Comparison of ENCODE assay signal across 21 mouse cellular contexts in the genomic region with DNA sequence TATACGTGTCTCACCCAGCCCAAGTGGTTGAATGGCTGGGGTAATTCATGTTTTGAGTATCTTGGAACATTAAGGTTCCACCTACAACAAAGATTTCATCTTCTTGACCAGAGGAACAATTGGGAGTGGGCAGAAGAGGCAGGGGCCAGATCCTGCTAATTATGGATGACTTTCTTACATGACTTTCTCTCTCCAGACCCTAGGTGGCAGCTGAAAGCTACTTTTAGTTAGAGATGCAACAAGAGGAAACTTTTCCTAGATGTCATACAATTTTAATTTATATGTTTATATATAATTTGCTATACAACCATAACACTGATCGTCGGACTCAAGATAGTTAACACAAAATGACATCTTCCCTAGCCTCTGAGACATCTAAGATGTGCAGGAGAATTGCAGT. TPM values are rescaled to one million over a fixed set of nuclear protein-coding genes. Genes with fewer than 3 reads are reported as not detected.
DNase-seq lines count a peak whose midpoint lies in the region; ATAC-seq and TF ChIP-seq lines count a peak whose summit lies in the region.
"Had no signal": no experiment of that assay in that cellular context is flagged by ENCODE, and none has a peak within 500 bp of the region (broad histone marks: within the 10 kb centered on the region; RNA-seq: fewer than 3 reads in every experiment).

No protein-coding gene starts in this region.

- H3K9ac ChIP-seq in forebrain, postnatal 0 days = no peak overlapping the region
- H3K9ac ChIP-seq in forebrain, embryonic 12.5 days = no peak overlapping the region
- H3K9ac ChIP-seq: embryonic facial prominence, embryonic 15.5 days; heart, embryonic 12.5 days; hindbrain, embryonic 15.5 days; liver, embryonic 12.5 days; lung, embryonic 15.5 days; midbrain, embryonic 12.5 days had no signal

- 87% methylated on average over 3 of the region's 3 CpGs for WGBS in forebrain, postnatal 0 days
- 86% methylated on average over 3 of the region's 3 CpGs for WGBS in forebrain, embryonic 12.5 days

- no peak for DNase-seq in forebrain, postnatal 0 days
- no peak for DNase-seq in left cerebral cortex, adult 2 months (ENCODE audit: extremely low spot score in 1 of 2, low spot score in 2 of 2)
- no peak for DNase-seq in left cerebral cortex, postnatal 14 days (ENCODE audit: low spot score in 2 of 2)
- DNase-seq in 3T3-L1 (ENCODE audit: low read depth, low spot score) = peak; percentile 53
- DNase-seq in adipocyte (ENCODE audit: low spot score) = peak; percentile 51
- no peak for DNase-seq in cerebellum, adult 8-10 months
- DNase-seq: adrenal gland, postnatal 14 days; cerebellum, adult 11-12 months; cerebellum, postnatal 36 days; gastrocnemius, adult 2 months; kidney, adult 18-20 months; kidney, postnatal 25 days; thymus, postnatal 14 days had no signal

- peak; percentile 29 for TF ChIP-seq CTCF in forebrain, postnatal 0 days (IDR thresholded peaks at IDR 0.05; ENCODE audit: low read depth)
- peak; percentile 17 for TF ChIP-seq CTCF in left cerebral cortex, adult 2 months (IDR thresholded peaks at IDR 0.05)

- H3K27me3 ChIP-seq in forebrain, postnatal 0 days (ENCODE audit: insufficient read depth, low read length) = no peaks in the 10 kb centered on the region
- H3K27me3 ChIP-seq in forebrain, embryonic 12.5 days = 0 out of 2 replicates have a peak, but pooled peaks cover 3% of the 10 kb centered on the region
- H3K27me3 ChIP-seq: embryonic facial prominence, embryonic 15.5 days; hindbrain, embryonic 15.5 days; lung, embryonic 15.5 days; midbrain, embryonic 12.5 days had no signal

- no peaks in the 10 kb centered on the region for H3K9me3 ChIP-seq in forebrain, postnatal 0 days (ENCODE audit: low read length)
- no peaks in the 10 kb centered on the region for H3K9me3 ChIP-seq in forebrain, embryonic 12.5 days
- H3K9me3 ChIP-seq: embryonic facial prominence, embryonic 15.5 days; heart, embryonic 12.5 days; hindbrain, embryonic 15.5 days; liver, embryonic 12.5 days; lung, embryonic 15.5 days; midbrain, embryonic 12.5 days had no signal

- H3K27ac ChIP-seq in forebrain, postnatal 0 days (ENCODE audit: low read depth, low read length) = no peak overlapping the region
- no peak overlapping the region for H3K27ac ChIP-seq in forebrain, embryonic 12.5 days
- no peak overlapping the region for H3K27ac ChIP-seq in left cerebral cortex, adult 2 months
- H3K27ac ChIP-seq: embryonic facial prominence, embryonic 15.5 days; gastrocnemius, adult 2 months; hindbrain, embryonic 15.5 days; liver, embryonic 12.5 days; lung, embryonic 15.5 days; midbrain, embryonic 12.5 days had no signal

- H3K36me3 ChIP-seq in forebrain, postnatal 0 days (ENCODE audit: insufficient read depth) = no peaks in the 10 kb centered on the region
- H3K36me3 ChIP-seq in forebrain, embryonic 12.5 days (replicated peaks) = no peaks in the 10 kb centered on the region
- H3K36me3 ChIP-seq: embryonic facial prominence, embryonic 15.5 days; heart, embryonic 12.5 days; hindbrain, embryonic 15.5 days; liver, embryonic 12.5 days; lung, embryonic 15.5 days; midbrain, embryonic 12.5 days had no signal

- no peak overlapping the region for H3K4me2 ChIP-seq in forebrain, postnatal 0 days (ENCODE audit: low read depth)
- no peak overlapping the region for H3K4me2 ChIP-seq in forebrain, embryonic 12.5 days
- H3K4me2 ChIP-seq: embryonic facial prominence, embryonic 15.5 days; heart, embryonic 12.5 days; hindbrain, embryonic 15.5 days; liver, embryonic 12.5 days; lung, embryonic 15.5 days; midbrain, embryonic 12.5 days had no signal

- intact Hi-C loops in left cerebral cortex, adult 2 months (cut with DNase I) = no loop called here
- intact Hi-C loops in left cerebral cortex, postnatal 14 days (cut with DNase I) = no loop called here

- H3K4me1 ChIP-seq in forebrain, postnatal 0 days (ENCODE audit: insufficient read depth) = no peaks in the 10 kb centered on the region
- peaks cover 3% of the 10 kb centered on the region; the same call in 1 of the 2 replicates for H3K4me1 ChIP-seq in forebrain, embryonic 12.5 days
- H3K4me1 ChIP-seq: hindbrain, embryonic 15.5 days; liver, embryonic 12.5 days; lung, embryonic 15.5 days; midbrain, embryonic 12.5 days had no signal

- no peak overlapping the region for H3K4me3 ChIP-seq in forebrain, postnatal 0 days (ENCODE audit: low read depth, low read length)
- H3K4me3 ChIP-seq in forebrain, embryonic 12.5 days (replicated peaks) = no peak overlapping the region
- H3K4me3 ChIP-seq in left cerebral cortex, adult 2 months = no peak overlapping the region
- H3K4me3 ChIP-seq: embryonic facial prominence, embryonic 15.5 days; gastrocnemius, adult 2 months; heart, embryonic 12.5 days; hindbrain, embryonic 15.5 days; liver, embryonic 12.5 days; lung, embryonic 15.5 days; midbrain, embryonic 12.5 days had no signal

- ATAC-seq in forebrain, postnatal 0 days = no peak
- no peak for ATAC-seq in forebrain, embryonic 12.5 days (ENCODE audit: low FRiP score)
- ATAC-seq: activated CD4-positive, CD25-positive, alpha-beta regulatory T cell, adult 4 months; liver, embryonic 12.5 days had no signal

RNA-seq across cellular contexts. Expression of a gene that starts 11.7 kb away (rescaled TPM):
- 31.4 and 40.2 TPM in 2 replicates for total RNA-seq in forebrain, postnatal 0 days (2014; rRNA removed)
- polyA plus RNA-seq in forebrain, postnatal 0 days (2015; fragmentation: Nextera tagmentation; extraction: Ambion mirVana) = 67.7 and 75.8 TPM in 2 replicates
- 72.2 and 77.9 TPM in 2 replicates for polyA plus RNA-seq in forebrain, embryonic 12.5 days (2016; fragmentation: Nextera tagmentation; extraction: Ambion mirVana)
- 10 to 100 TPM; 14.8 to 15.1 TPM for total RNA-seq in left cerebral cortex, adult 2 months (2021)
- 10 to 100 TPM; 16.8 to 17.6 TPM for total RNA-seq in left cerebral cortex, postnatal 14 days (2021)

RNA-seq across cellular contexts. Expression of a gene that starts 11.8 kb away (rescaled TPM):
- total RNA-seq in forebrain, postnatal 0 days (2014; rRNA removed) = 166 and 395 TPM in 2 replicates
- polyA plus RNA-seq in forebrain, postnatal 0 days (2015; fragmentation: Nextera tagmentation; extraction: Ambion mirVana) = 1.2 TPM in 1 of 2 replicates, not detected in the other
- polyA plus RNA-seq in forebrain, embryonic 12.5 days (2016; fragmentation: Nextera tagmentation; extraction: Ambion mirVana) = 1.1 and 1.7 TPM in 2 replicates
- total RNA-seq in left cerebral cortex, adult 2 months (2021) = 10 to 100 TPM; 10.4 to 10.8 TPM
- 10 to 100 TPM in 1 of 2 experiments, 1 to 10 TPM in 1; 7.4 to 11.7 TPM for total RNA-seq in left cerebral cortex, postnatal 14 days (2021)
- polyA plus RNA-seq: embryonic facial prominence, embryonic 15.5 days; heart, embryonic 12.5 days had no signal

RNA-seq across cellular contexts. Expression of a gene that starts 12.9 kb away (rescaled TPM):
- total RNA-seq in forebrain, postnatal 0 days (2014; rRNA removed) = 471 and 484 TPM in 2 replicates
- polyA plus RNA-seq in forebrain, postnatal 0 days (2015; fragmentation: Nextera tagmentation; extraction: Ambion mirVana) = 1.9 and 2.2 TPM in 2 replicates
- 13.8 and 14.0 TPM in 2 replicates for polyA plus RNA-seq in forebrain, embryonic 12.5 days (2016; fragmentation: Nextera tagmentation; extraction: Ambion mirVana)
- total RNA-seq in left cerebral cortex, adult 2 months (2021) = 10 to 100 TPM; 20.6 to 30.5 TPM
- 10 to 100 TPM; 20.6 to 28.7 TPM for total RNA-seq in left cerebral cortex, postnatal 14 days (2021)

RNA-seq across cellular contexts. Expression of a gene that starts 13.1 kb away (rescaled TPM):
- 9.0 and 12.2 TPM in 2 replicates for total RNA-seq in forebrain, postnatal 0 days (2014; rRNA removed)
- polyA plus RNA-seq in forebrain, postnatal 0 days (2015; fragmentation: Nextera tagmentation; extraction: Ambion mirVana) = 3.6 and 3.9 TPM in 2 replicates
- 14.9 and 15.4 TPM in 2 replicates for polyA plus RNA-seq in forebrain, embryonic 12.5 days (2016; fragmentation: Nextera tagmentation; extraction: Ambion mirVana)
- 1 to 10 TPM; 5.4 to 5.6 TPM for total RNA-seq in left cerebral cortex, adult 2 months (2021)
- total RNA-seq in left cerebral cortex, postnatal 14 days (2021) = 1 to 10 TPM; 2.3 to 3.8 TPM

RNA-seq across cellular contexts. Expression of a gene that starts 26.9 kb away (rescaled TPM):
- 82.6 and 112 TPM in 2 replicates for total RNA-seq in forebrain, postnatal 0 days (2014; rRNA removed)
- 106 and 124 TPM in 2 replicates for polyA plus RNA-seq in forebrain, postnatal 0 days (2015; fragmentation: Nextera tagmentation; extraction: Ambion mirVana)
- polyA plus RNA-seq in forebrain, embryonic 12.5 days (2016; fragmentation: Nextera tagmentation; extraction: Ambion mirVana) = 22.9 and 24.3 TPM in 2 replicates
- total RNA-seq in left cerebral cortex, adult 2 months (2021) = 100 to 1,000 TPM; 408 TPM
- 100 to 1,000 TPM; 448 to 477 TPM for total RNA-seq in left cerebral cortex, postnatal 14 days (2021)

Comparison
In these comparisons a context has a peak if more than half of its experiments do, and no peak if none do; other contexts are left out.
1. DNase-seq: peak in 3T3-L1 (single experiment) and adipocyte (single experiment); none in forebrain, postnatal 0 days (single experiment), left cerebral cortex, adult 2 months (0 of 2), left cerebral cortex, postnatal 14 days (0 of 2) and cerebellum, adult 8-10 months (single experiment).
2. RNA of a gene that starts 11.8 kb away (total RNA-seq): 166 to 395 TPM in forebrain, postnatal 0 days; 7.4 to 11.7 TPM in left cerebral cortex, postnatal 14 days and 10.4 to 10.8 TPM in left cerebral cortex, adult 2 months; every median in the first group is over 10 times any median in the second.
3. RNA of a gene that starts 12.9 kb away (total RNA-seq): 471 to 484 TPM in forebrain, postnatal 0 days; 20.6 to 30.5 TPM in left cerebral cortex, adult 2 months and 20.6 to 28.7 TPM in left cerebral cortex, postnatal 14 days; every median in the first group is over 10 times any median in the second.